Mouse (Mus musculus) G1E (cell line): ENCODE measurements around the gene Fut2. TPM values are rescaled to one million over a fixed set of nuclear protein-coding genes. Genes with fewer than 3 reads are reported as not detected.

Source experiments
- ATAC-seq: 2 replicates; pipeline ENCODE4 v1.8.0; 2016; ENCODE audit warnings: mild to moderate bottlenecking; ENCODE audit not compliant: insufficient number of reproducible peaks, poor library complexity, low FRiP score, severe bottlenecking; ENCODE audit errors: extremely low read depth
- DNase-seq: peaks from one replicate; pipeline ENCODE4 v3.0.0; 2012; ENCODE audit warnings: low spot score
- H3K27me3 ChIP-seq: 2 replicates; pipeline ENCODE4 v1.6.1; 2012; ENCODE audit warnings: mild to moderate bottlenecking, low read length, inconsistent platforms; ENCODE audit not compliant: insufficient read depth
- H3K36me3 ChIP-seq: replicated peaks from 2 replicates; pipeline ENCODE3; 2012; ENCODE audit warnings: mild to moderate bottlenecking, inconsistent platforms
- H3K4me1 ChIP-seq: 2 replicates; pipeline ENCODE4 v1.6.1; 2012; ENCODE audit warnings: low read depth, low read length, inconsistent platforms, mixed read lengths; ENCODE audit not compliant: insufficient read depth
- H3K4me3 ChIP-seq: 2 replicates; pipeline ENCODE4 v1.5.1; 2012; ENCODE audit warnings: low read depth, mild to moderate bottlenecking, inconsistent platforms, low read length, moderate library complexity, mixed read lengths
- H3K9me3 ChIP-seq: replicated peaks from 2 replicates; pipeline ENCODE4 v1.6.1; 2012; ENCODE audit warnings: inconsistent platforms
- CTCF ChIP-seq: IDR thresholded peaks from 2 replicates; pipeline ENCODE4 v1.5.1; 2012; ENCODE audit warnings: low read depth, low read length, inconsistent platforms, mixed read lengths
- GATA1 ChIP-seq: IDR thresholded peaks from 2 replicates; pipeline ENCODE4 v1.6.1; 2012; ENCODE audit warnings: borderline replicate concordance, low read length, inconsistent platforms, mixed read lengths
- GATA2 ChIP-seq: IDR thresholded peaks from 2 replicates; pipeline ENCODE4 v1.6.1; 2012; ENCODE audit warnings: low read depth, low read length, inconsistent platforms, borderline replicate concordance
- POLR2AphosphoS5 ChIP-seq: IDR thresholded peaks from 2 replicates; pipeline ENCODE4 v1.6.1; 2012; ENCODE audit warnings: low read depth, low read length, inconsistent platforms; ENCODE audit not compliant: insufficient replicate concordance
- TAL1 ChIP-seq: conservative IDR thresholded peaks from 2 replicates; pipeline ENCODE4 v1.6.1; 2012; ENCODE audit warnings: low read depth, low read length, inconsistent platforms, mixed read lengths
- polyA plus RNA-seq: library from polyadenylated mRNA; stranded (reverse); fragments of >175 nt; gene quantifications from 2 replicates; pipeline ENCODE4 v1.2.3, GENCODE M21; 2012
- total RNA-seq, 2 experiments: library from RNA; stranded (forward) in 1 of 2; stranded (reverse) in 1 of 2; fragments of 200-1000 nt in 1 of 2; fragments of >200 nt in 1 of 2; fragmentation: Nextera tagmentation in 1 of 2; gene quantifications; 2 replicates each; pipeline ENCODE4 v1.2.3; 2014 to 2017

Fut2 gene
- total and polyA plus RNA-seq, 3 experiments: 0.38 TPM; not detected in 2

DNA sequence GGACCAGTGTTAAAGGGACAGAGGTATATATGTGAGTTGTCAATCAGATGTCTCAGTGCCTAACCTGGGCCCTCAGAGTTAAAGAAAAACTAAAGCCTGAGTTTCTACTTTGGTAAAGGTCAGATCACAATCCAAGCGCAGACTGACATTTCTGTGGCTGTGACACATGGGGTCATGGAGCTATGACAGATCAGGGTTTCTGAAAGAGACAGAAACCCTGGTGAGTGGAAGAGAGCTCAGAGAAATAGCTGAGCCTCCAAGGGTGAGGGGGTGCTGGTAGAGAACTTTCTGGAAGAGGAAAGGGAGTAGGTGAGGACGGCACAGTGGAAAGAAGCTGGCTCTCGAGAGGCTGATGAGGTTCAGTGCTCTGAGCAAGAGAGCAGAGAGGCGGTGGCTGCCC, 19.5 kb downstream of the Fut2 start:
- no peaks in the 10 kb centered on the region for H3K9me3 ChIP-seq
- H3K4me1 ChIP-seq: peaks cover 5% of the 10 kb centered on the region; the same call in 1 of the 2 replicates
- peaks cover 53% of the 10 kb centered on the region for H3K27me3 ChIP-seq
- no peaks in the 10 kb centered on the region for H3K36me3 ChIP-seq
- TF ChIP-seq GATA2: no peak
- TF ChIP-seq GATA1: no peak
- no peak for TF ChIP-seq TAL1
- TF ChIP-seq CTCF: no peak
- no peak for TF ChIP-seq POLR2AphosphoS5
- H3K4me3 ChIP-seq: no peak overlapping the region
- ATAC-seq (no peak), DNase-seq (no peak)

DNA sequence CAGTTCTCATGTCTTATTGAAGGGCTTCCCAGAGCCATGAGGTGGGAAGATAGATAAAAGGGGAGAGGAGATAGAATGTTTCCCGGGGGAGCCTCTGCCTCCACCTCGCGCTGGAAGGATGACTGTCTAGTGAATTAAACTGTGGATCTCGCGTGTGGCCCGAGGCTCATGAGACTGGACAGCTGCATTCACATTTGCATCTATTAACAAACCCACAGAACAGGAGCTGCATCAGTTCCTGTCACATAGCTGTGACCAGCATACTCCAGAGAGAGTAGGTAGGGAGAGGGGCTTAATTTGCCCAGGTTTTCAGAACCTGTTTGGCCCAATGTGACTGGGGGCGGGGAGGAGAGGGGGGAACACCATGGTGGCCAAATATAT, 20.6 kb downstream of the Fut2 start:
- ATAC-seq: no peak
- H3K27me3 ChIP-seq: peaks cover 59% of the 10 kb centered on the region

DNA sequence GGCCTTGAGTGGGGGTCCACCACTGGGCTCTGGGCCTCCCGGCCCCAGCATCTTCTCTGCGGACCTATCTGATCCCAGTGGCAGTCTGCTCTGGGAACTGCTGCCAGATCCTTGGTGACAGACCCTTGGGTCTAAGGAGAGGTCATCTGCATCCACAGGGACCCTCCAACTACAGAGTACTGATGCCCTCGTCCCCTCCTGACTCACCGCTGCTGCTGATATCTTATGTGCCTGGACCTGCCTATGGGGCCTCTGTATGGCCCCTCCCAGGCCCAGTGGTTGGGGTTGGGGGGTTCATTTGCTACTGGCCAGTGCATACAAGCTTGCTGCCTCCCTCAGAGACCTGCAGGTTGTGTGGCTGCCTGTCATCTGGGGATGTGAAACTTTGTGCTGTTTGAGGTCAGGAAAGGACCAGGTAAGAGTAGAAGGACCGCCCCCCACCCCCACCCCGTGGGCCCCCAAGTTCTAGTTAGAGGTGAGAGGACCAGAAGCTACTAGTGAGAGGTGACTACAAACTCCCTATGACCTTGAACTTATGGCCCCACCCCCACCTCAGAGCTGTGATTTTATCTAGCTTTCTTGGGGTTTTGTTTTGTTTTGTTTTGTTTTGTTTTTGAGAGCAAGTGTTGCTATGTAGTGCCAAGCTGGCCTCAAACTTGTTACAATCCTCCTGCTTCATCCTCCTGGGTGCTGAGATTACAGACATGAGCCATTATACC, 21.2 kb downstream of the Fut2 start:
- no peak for TF ChIP-seq GATA2
- TF ChIP-seq POLR2AphosphoS5: no peak
- TF ChIP-seq TAL1: no peak
- no peak for TF ChIP-seq CTCF
- no peak for TF ChIP-seq GATA1
- no peak overlapping the region for H3K4me3 ChIP-seq
- no peaks in the 10 kb centered on the region for H3K36me3 ChIP-seq
- ATAC-seq (no peak), DNase-seq (no peak)
- H3K4me1 ChIP-seq: peaks cover 5% of the 10 kb centered on the region; the same call in 1 of the 2 replicates
- peaks cover 58% of the 10 kb centered on the region for H3K27me3 ChIP-seq
- H3K9me3 ChIP-seq: no peaks in the 10 kb centered on the region

More for the DNA sequence above, 20.6 kb downstream of the Fut2 start:
- no peak for TF ChIP-seq TAL1
- TF ChIP-seq CTCF: no peak
- no peak for TF ChIP-seq GATA2
- TF ChIP-seq POLR2AphosphoS5: no peak
- peaks cover 5% of the 10 kb centered on the region; the same call in 1 of the 2 replicates for H3K4me1 ChIP-seq
- no peaks in the 10 kb centered on the region for H3K36me3 ChIP-seq
- no peak overlapping the region for H3K4me3 ChIP-seq
- H3K9me3 ChIP-seq: no peaks in the 10 kb centered on the region
- DNase-seq: no peak

DNA sequence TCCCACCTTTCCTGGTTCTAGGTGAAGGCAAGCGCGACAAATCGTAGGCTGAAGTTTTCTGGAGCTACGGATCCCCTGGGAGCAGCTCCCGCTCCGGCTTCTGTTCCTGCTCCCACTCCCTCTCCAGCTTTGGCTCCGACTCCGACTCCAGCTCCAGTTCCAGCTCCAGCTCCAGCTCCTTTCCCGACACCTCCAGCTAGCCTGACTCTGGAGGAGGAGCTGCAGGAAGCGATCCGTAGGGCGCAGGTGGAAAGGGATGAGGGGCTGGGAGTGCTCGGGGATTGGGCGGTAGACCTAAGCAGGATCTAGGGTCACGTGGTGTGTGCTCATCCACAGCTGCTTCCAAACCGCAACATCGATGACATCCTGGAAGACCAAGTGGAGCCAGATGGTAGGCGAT, 22.0 kb downstream of the Fut2 start:
- Histone ChIP-seq H3K36me3 (no peaks in the 10 kb centered on the region), H3K4me1 (peaks cover 9% of the 10 kb centered on the region; the same call in 1 of the 2 replicates), H3K9me3 (no peaks in the 10 kb centered on the region), H3K4me3 (no peak overlapping the region), H3K27me3 (peaks cover 60% of the 10 kb centered on the region)
- ATAC-seq: no peak
- no peak for DNase-seq
- TF ChIP-seq GATA1 (no peak), POLR2AphosphoS5 (no peak), CTCF (no peak), GATA2 (no peak), TAL1 (no peak)

DNA sequence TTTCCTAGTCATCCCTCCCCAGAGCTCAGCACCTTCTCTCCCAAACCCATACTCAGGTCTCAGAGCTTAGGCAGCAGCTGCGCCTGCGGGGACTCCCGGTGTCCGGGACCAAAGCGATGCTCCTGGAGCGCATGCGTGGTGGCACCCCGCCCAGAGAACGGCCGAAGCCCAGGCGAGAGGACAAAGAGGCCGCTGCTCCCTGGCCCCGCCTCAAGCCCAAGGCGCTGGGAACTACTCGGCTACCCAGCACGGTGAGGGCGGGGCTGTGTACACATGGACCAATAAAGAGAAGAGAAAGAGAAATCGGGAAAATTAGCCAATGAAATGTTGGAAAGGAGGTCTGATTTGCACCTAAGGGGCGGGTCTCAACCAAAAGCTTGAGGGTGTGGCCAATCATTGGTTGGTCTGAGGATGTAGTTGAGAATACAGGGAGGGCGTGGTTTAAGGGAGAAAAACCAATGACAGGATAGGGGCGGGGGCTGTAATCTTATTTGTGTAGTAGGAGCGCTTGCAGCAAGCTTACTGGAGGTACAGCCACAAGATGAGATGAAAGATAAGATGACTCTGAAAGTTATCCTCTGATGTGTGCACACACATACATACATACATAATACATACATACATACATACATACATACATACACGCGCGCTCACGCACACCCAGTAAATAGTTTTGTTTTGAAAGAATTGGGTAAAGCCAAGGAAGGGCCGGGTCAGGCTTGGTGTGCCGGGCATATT, 22.6 kb downstream of the Fut2 start:
- no peaks in the 10 kb centered on the region for H3K36me3 ChIP-seq
- ATAC-seq (no peak), DNase-seq (no peak)
- no peak overlapping the region for H3K4me3 ChIP-seq
- H3K4me1 ChIP-seq: peaks cover 9% of the 10 kb centered on the region; the same call in 1 of the 2 replicates
- TF ChIP-seq POLR2AphosphoS5: no peak
- no peak for TF ChIP-seq CTCF
- no peak for TF ChIP-seq GATA1
- no peak for TF ChIP-seq GATA2
- TF ChIP-seq TAL1: no peak
- peaks cover 59% of the 10 kb centered on the region for H3K27me3 ChIP-seq
- H3K9me3 ChIP-seq: no peaks in the 10 kb centered on the region

DNA sequence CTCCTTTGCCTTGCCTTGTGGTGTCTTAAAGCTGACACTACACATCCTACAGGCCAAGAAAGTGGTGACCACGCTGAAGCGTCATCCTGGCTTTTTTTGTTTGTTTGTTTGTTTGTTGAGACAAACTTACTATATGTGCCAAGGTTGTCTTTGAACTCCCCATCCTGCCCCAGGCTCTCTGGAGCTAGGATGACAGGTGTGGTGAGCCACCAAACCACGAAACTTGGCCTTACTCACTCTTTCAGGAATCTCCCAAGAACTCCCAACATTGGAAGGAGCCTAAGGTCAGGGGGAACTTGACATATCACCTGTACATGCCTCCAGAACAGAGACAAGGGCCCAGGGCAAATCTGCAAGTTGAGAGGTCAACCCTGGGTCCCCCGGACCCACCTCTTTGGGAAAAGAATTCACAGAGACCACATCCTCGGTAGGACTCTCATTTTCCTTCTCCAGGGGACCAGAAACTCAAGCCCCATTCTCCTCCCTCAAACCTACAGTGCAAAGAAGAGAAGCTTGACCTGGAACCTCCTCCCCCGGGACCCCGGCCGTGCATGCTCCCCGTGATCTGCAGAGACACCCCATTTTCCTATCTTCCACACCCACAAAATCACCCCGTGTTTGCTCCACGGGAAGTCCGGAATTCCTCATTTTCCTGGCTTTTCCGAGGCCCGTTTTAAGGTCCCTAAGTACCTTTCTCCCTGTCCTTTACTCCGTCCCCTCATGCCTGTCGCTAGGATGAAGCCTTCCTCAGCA, 23.5 kb downstream of the Fut2 start:
- no peaks in the 10 kb centered on the region for H3K36me3 ChIP-seq
- TF ChIP-seq GATA2 (no peak), TAL1 (no peak), POLR2AphosphoS5 (no peak), GATA1 (no peak), CTCF (no peak)
- H3K4me1 ChIP-seq: peaks cover 9% of the 10 kb centered on the region; the same call in 1 of the 2 replicates
- H3K9me3 ChIP-seq: no peaks in the 10 kb centered on the region
- DNase-seq: no peak
- peaks cover 57% of the 10 kb centered on the region for H3K27me3 ChIP-seq
- no peak for ATAC-seq
- no peak overlapping the region for H3K4me3 ChIP-seq
